Mouse (Mus musculus): ENCODE data around the gene Mrps6. TPM values are rescaled to one million over a fixed set of nuclear protein-coding genes. Genes with fewer than 3 reads are reported as not detected.

The Mrps6 gene
- 10 to 100 TPM in 1 of 2 experiments, 1 to 10 TPM in 1; 9.3 to 10.2 TPM for total RNA-seq (2023)

DNA sequence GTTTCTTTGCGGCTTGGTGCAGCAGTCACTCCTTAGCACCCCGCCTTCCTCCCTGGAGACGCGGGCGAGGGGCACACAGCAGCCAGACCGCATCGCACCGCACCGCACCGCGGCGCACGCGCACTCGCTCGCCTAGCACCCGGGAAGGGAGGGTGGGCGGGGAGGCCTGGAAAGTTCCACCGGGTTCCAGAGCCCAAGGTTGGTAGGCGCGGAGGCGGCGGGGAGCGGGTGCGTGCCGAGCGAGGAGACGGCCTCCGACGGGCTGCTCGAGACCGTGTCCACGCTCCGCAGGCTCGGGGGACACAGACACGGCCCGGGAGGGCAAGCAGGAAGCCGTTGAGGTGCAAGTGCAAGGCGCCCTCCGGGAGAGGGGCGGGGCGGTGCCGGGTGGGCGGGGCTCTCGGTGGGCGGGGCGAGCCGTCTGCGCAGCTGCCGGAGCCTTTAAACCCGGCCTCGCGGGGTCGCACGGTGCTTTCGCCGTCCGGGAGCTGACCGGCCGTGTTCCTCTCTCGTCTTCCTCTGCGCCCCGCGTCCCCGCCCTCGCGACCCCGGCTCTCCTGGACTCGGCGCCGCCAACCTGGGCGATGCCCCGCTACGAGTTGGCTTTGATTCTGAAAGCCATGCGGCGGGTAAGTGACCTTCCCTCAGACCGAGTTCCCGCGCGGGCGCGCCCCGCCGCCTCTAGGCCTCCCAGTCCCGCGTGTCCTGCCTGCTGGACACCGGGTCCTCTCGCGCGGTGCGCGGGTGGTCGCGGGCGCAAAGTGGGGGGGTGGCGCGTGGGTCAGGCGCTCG is at the start of gene Mrps6, which contains the start of the genes Gm49711 and Slc5a3:
Gene Mrps6 (plus strand): TSS at position 419 of the 792 bp plus-strand sequence.
Gene Gm49711 (plus strand): TSS at position 465 of the 792 bp plus-strand sequence.
Gene Slc5a3 (plus strand): TSS at position 471 of the 792 bp plus-strand sequence.

Other genes starting within 250 kb of the Mrps6 start
- not detected for gene Gm49711, start within 50 bp of the Mrps6 start, total RNA-seq (2023)
- gene Slc5a3, start 52 bp downstream of the Mrps6 start, total RNA-seq (2023), result 1 to 10 TPM; 3.4 to 3.8 TPM
- gene Kcne2, start 234.1 kb downstream of the Mrps6 start, total RNA-seq (2023), result not detected
- 10 to 100 TPM; 22.1 to 26.8 TPM for gene Smim11, start 243.0 kb downstream of the Mrps6 start, total RNA-seq (2023)